In genomic region chr4:45448481-45448880, GRCm38 (mm10) we compare ENCODE assay signal across 18 mouse cellular contexts.
"Had no signal": no experiment of that assay in that cellular context is flagged by ENCODE, and none has a peak within 500 bp of the region (broad histone marks: within the 10 kb centered on the region; RNA-seq: fewer than 3 reads in every experiment).

No protein-coding gene starts in this region.

- H3K27ac ChIP-seq: kidney, postnatal 0 days; limb, embryonic 12.5 days; liver, embryonic 13.5 days; lung, embryonic 15.5 days; macrophage; midbrain, embryonic 15.5 days; neural tube, embryonic 12.5 days had no signal

- H3K9ac ChIP-seq: limb, embryonic 12.5 days; liver, embryonic 13.5 days; liver, postnatal 0 days; lung, embryonic 15.5 days; midbrain, embryonic 15.5 days; neural tube, embryonic 12.5 days had no signal

- ATAC-seq: intestine, embryonic 16.5 days; liver, postnatal 0 days; midbrain, embryonic 15.5 days had no signal

- H3K9me3 ChIP-seq: limb, embryonic 12.5 days; liver, embryonic 13.5 days; lung, embryonic 15.5 days; megakaryocyte, embryonic 14.5 days; midbrain, embryonic 15.5 days; neural tube, embryonic 12.5 days had no signal

- DNase-seq: kidney, adult 2 months; kidney, postnatal 36 days; liver; liver, embryonic 13.5 days; liver, postnatal 0 days; lung, postnatal 14 days; right cerebral cortex, postnatal 14 days; thymus, adult 18-20 months; thymus, postnatal 14 days had no signal

- H3K4me2 ChIP-seq: limb, embryonic 12.5 days; liver, embryonic 13.5 days; lung, embryonic 15.5 days; midbrain, embryonic 11.5 days; midbrain, embryonic 15.5 days; neural tube, embryonic 12.5 days had no signal

- H3K36me3 ChIP-seq: midbrain, embryonic 15.5 days had no signal

- H3K27me3 ChIP-seq: liver, embryonic 13.5 days; lung, embryonic 15.5 days; megakaryocyte, embryonic 14.5 days; midbrain, embryonic 15.5 days; neural tube, embryonic 12.5 days had no signal

- H3K4me3 ChIP-seq: limb, embryonic 12.5 days; liver, embryonic 13.5 days; lung, embryonic 15.5 days; megakaryocyte, embryonic 14.5 days; midbrain, embryonic 15.5 days; neural tube, embryonic 12.5 days had no signal
